Mouse (Mus musculus): ENCODE data around the gene Rbfox3.

DNA sequence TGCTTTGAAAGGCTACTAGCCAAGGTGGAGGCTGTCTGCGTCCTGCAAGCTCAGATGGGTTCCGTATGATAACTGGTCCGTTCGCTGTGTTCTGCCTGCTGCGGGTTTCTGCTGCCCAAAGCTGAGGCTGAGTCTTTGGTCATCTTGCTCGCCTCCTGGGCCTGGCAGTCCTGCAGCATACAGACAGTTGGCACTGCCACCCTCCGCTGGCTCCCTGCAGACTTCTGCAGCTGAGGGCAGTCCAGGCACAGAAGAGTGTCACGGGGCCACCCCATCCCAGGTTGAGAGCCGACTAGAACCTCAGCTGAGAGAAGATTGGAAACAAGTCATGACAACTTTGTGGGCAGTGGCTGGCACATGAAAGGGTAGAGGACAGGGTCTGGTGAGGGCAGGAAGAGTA is 382.6 kb downstream of the Rbfox3 start:
- TF ChIP-seq CTCF (IDR thresholded peaks at IDR 0.05; ENCODE audit: low read depth, low read length) = no peak
- no peak for TF ChIP-seq GATA1 (IDR thresholded peaks at IDR 0.05; ENCODE audit: borderline replicate concordance, low read length)
- no peak for TF ChIP-seq POLR2AphosphoS5 (IDR thresholded peaks at IDR 0.05; ENCODE audit: insufficient replicate concordance, low read depth, low read length)
- TF ChIP-seq TAL1 (conservative IDR thresholded peaks at IDR 0.05; ENCODE audit: low read depth, low read length) = no peak
- no peak for TF ChIP-seq GATA2 (IDR thresholded peaks at IDR 0.05; ENCODE audit: borderline replicate concordance, low read depth, low read length)

Data from G1E (cell line).